Mouse (Mus musculus) heart, adult 2 months (tissue): Measurements from ENCODE around the gene She. TPM values are rescaled to one million over a fixed set of nuclear protein-coding genes. Genes with fewer than 3 reads are reported as not detected.
"Not testable (repeated sequence)": the region's sequence is repeated elsewhere in the genome, so short reads cannot be mapped to it uniquely, and the experiment has no call there.

ENCODE experiments used
- DNase-seq, 2 experiments: peaks; one replicate each; pipeline ENCODE4 v3.0.0; 2021
- H3K27ac ChIP-seq: fragments of 200-600 bp; 2 replicates; pipeline ENCODE4 v1.8.1; 2022
- H3K27me3 ChIP-seq: fragments of 200-500 bp; 2 replicates; pipeline ENCODE4 v1.6.1; 2012; ENCODE audit warnings: mild to moderate bottlenecking, low read length, inconsistent platforms, mixed read lengths; ENCODE audit not compliant: control insufficient read depth, insufficient read depth
- H3K36me3 ChIP-seq: fragments of 200-500 bp; 2 replicates; pipeline ENCODE4 v1.6.1; 2012; ENCODE audit warnings: low read length, inconsistent platforms; ENCODE audit not compliant: control insufficient read depth, insufficient read depth
- H3K4me1 ChIP-seq: fragments of 200-500 bp; 2 replicates; pipeline ENCODE4 v1.6.1; 2011; ENCODE audit warnings: low read length; ENCODE audit not compliant: control insufficient read depth, insufficient read depth
- H3K4me3 ChIP-seq: fragments of 200-600 bp; 2 replicates; pipeline ENCODE4 v1.8.1; 2022
- H3K79me2 ChIP-seq: fragments of 200-500 bp; replicated peaks from 2 replicates; pipeline ENCODE4 v1.6.1; 2012; ENCODE audit warnings: mild to moderate bottlenecking, inconsistent platforms, low read length, moderate library complexity, mixed read lengths; ENCODE audit not compliant: control insufficient read depth, insufficient read depth
- H3K9ac ChIP-seq: fragments of 200-500 bp; 2 replicates; pipeline ENCODE4 v1.6.1; 2012; ENCODE audit warnings: low read depth, mild to moderate bottlenecking, control low read depth, inconsistent platforms, low read length, mixed read lengths
- CTCF ChIP-seq: fragments of 200-600 bp; IDR thresholded peaks from 2 replicates; pipeline ENCODE4 v1.8.1; 2022; ENCODE audit warnings: antibody characterized with exemption, mild to moderate bottlenecking, moderate library complexity
- EP300 ChIP-seq: fragments of 200-500 bp; IDR thresholded peaks from 2 replicates; pipeline ENCODE4 v1.6.1; 2011; ENCODE audit warnings: low read depth, low read length, control low read depth; ENCODE audit not compliant: insufficient read depth
- POLR2A ChIP-seq: fragments of 200-500 bp; IDR thresholded peaks from 2 replicates; pipeline ENCODE4 v1.6.1; 2011; ENCODE audit warnings: mild to moderate bottlenecking, low read depth, low read length, control low read depth; ENCODE audit not compliant: insufficient read depth
- WGBS: fragments of 180-500 bp; shearing (Covaris S2); methylation state at CpG from one replicate; pipeline ENCODE4 v1.1.7; 2018; 5-methylcytosine and 5-hydroxymethylcytosine counted together
- intact Hi-C: fragments of 180-260 bp; cut with DNase I; formaldehyde crosslinking; loops from one replicate; pipeline ENCODE4 v1.15.1; 2025
- polyA plus RNA-seq: library from polyadenylated mRNA; depleted of rRNA; stranded (reverse); fragments of >200 nt; gene quantifications from 2 replicates; pipeline ENCODE4 v1.2.3, GENCODE M21; 2012
- total RNA-seq, 2 experiments: library from RNA; stranded (reverse); gene quantifications; 2 replicates each; pipeline ENCODE4 v1.2.3; 2021

Gene She
- total and polyA plus RNA-seq, 3 experiments = 3.4 to 13.3 (median 12.3) TPM

DNA sequence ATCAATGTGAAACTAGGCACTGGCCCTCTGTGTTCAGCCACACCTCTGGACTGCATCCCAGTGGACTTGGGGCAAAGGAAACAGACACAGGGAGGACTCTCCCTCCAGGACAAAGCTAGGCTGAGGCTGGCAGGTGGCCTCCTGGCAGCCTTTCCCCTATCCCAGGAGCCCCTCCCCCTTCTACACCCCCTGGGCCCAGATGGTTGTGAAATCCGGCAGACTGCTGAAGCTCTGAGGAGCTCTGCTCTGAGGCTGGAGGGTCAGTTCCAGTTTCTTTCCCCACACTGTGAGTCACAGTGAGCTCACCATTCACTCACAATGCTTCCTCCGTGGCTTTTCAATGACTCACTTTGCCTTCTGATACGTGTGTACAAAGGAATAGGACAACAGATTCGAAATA, 29.9 kb downstream of the She start:
- H3K4me3 ChIP-seq = no peak overlapping the region
- no peaks in the 10 kb centered on the region for H3K27me3 ChIP-seq
- 19% methylated on average over 4 of the region's 4 CpGs for WGBS
- peak overlapping the region; percentile 74 for H3K27ac ChIP-seq
- TF ChIP-seq POLR2A (no peak), EP300 (peak; percentile 64; the same call in 1 of the 2 replicates), CTCF (no peak)
- intact Hi-C loops = loop anchor here (2.0 kb wide), 1 partner anchor 52 kb away; the partner anchor contains the start of gene Il6ra
- H3K9ac ChIP-seq = no peak overlapping the region
- H3K79me2 ChIP-seq = no peaks in the 10 kb centered on the region
- DNase-seq = peak; percentile 86 to 88
- H3K4me1 ChIP-seq = peaks cover 19% of the 10 kb centered on the region
- H3K36me3 ChIP-seq = peaks cover 10% of the 10 kb centered on the region

DNA sequence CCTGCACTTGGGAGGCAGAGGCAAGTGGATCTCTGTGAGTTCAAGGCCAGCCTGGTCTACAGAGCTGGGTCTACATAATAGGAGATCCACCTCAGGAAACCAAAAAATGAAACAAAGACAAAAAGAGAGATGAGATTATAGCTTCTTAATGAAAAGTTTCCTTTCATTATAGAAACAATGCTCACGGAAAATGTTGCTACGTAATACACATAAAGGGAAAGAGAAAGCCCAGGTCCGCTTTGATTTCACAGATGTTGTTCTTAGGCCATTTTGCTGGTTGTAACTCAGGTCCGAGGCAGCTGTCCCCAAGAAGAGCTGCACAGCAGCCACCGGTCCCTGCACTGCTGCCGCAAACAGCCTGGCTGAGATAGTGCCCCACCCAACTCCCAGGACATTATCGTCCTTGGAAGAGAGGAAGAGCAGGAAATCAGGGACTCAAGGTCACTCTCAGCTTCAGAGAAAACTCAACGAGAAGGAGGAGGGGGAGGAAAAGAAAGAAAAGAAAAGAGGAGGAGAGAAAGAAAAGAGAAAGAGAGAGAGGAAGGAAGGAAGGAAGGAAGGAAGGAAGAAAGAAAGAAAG, 31.1 kb downstream of the She start:
- Histone ChIP-seq H3K9ac (no peak overlapping the region), H3K4me3 (no peak overlapping the region), H3K27ac (peak overlapping the region; percentile 74), H3K4me1 (peaks cover 19% of the 10 kb centered on the region), H3K79me2 (no peaks in the 10 kb centered on the region), H3K27me3 (no peaks in the 10 kb centered on the region), H3K36me3 (peaks cover 10% of the 10 kb centered on the region)
- intact Hi-C loops = no loop called here
- 43% methylated on average over 8 of the region's 8 CpGs for WGBS
- TF ChIP-seq POLR2A (no peak), EP300 (no peak), CTCF (no peak)
- no peak for DNase-seq

DNA sequence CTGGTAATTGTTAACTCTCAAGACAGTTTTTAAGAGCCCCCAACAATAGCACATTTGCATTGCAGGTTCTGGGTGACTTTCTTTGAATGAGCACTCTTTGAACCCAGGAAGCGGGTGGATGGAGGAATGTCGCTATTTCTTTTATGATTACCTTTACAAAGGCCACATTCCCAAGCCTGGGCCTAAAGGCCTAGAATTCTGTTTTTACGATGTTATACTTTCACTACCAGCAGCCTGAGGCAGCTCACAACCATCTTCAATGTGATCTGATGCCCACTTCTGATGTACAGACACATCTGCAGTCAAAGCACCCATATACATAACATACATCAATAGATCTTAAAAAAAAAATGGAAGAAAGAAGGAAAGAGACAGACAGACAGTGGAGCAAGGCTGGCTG, 32.1 kb downstream of the She start:
- H3K79me2 ChIP-seq, H3K4me3 ChIP-seq, DNase-seq, H3K27me3 ChIP-seq, H3K9ac ChIP-seq, intact Hi-C loops, H3K36me3 ChIP-seq: not testable (repeated sequence)
- H3K27ac ChIP-seq = peak overlapping the region; percentile 52
- H3K4me1 ChIP-seq = peaks cover 20% of the 10 kb centered on the region
- 86% methylated on average over 3 of the region's 3 CpGs for WGBS

DNA sequence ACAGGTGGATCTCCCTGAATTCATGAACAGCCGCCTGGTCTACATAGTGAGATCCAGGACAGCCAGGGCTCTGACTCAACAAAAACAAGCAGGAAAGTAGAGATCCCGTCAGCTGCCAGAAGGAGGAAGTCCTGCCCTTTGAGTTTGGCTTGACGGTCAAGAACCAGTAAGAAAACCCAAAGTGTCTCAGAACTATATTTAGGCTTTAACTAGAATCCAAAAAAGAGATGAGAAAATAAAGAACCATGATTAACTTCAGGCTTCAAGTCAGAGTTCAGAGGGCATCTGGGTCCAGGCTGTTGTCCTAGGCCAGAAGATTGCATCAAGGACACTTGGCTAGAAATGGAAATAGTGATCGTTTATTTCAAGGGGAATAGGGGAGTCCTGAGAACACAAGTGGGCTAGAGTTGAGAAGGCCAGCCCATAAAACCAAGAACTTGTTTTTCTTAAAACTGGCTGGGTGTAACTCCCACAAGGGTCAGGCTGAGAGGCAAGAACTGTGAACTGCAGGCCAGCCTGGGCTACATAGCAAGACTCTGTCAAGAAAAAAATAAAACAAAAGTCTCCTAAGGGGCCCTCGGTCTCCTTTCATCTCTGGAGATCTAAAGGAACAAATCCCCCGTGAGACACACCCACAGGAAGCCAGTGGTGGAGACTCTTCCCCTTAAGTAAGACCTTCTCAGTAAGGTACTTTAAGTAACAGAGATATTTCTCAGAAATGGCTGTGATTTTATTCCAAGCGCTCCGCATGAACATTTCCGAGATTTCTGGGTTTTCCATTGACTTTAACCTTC, 32.7 kb downstream of the She start:
- Histone ChIP-seq H3K79me2 (no peaks in the 10 kb centered on the region), H3K36me3 (peaks cover 8% of the 10 kb centered on the region), H3K27ac (peak overlapping the region; percentile 52), H3K27me3 (no peaks in the 10 kb centered on the region), H3K4me3 (no peak overlapping the region), H3K9ac (no peak overlapping the region), H3K4me1 (peaks cover 25% of the 10 kb centered on the region)
- intact Hi-C loops = no loop called here
- TF ChIP-seq EP300 (no peak), CTCF (peak; percentile 60), POLR2A (no peak)
- DNase-seq = peak; percentile 49 to 60
- 49% methylated on average over 9 of the region's 9 CpGs for WGBS

GRCm38 (mm10) chr3:89865020-89865419, 33.9 kb downstream of the She start:
- intact Hi-C loops = loop anchor here (5.0 kb wide), 1 partner anchor 97 kb away; the partner anchor contains the start of gene Atp8b2
- H3K79me2 ChIP-seq = no peaks in the 10 kb centered on the region
- 53% methylated on average over 6 of the region's 6 CpGs for WGBS
- H3K9ac ChIP-seq = no peak overlapping the region
- H3K4me1 ChIP-seq = peaks cover 27% of the 10 kb centered on the region
- TF ChIP-seq CTCF = no peak
- TF ChIP-seq POLR2A = no peak
- TF ChIP-seq EP300 = no peak
- no peaks in the 10 kb centered on the region for H3K27me3 ChIP-seq
- no peak for DNase-seq
- H3K4me3 ChIP-seq = no peak overlapping the region
- H3K27ac ChIP-seq = no peak overlapping the region
- peaks cover 8% of the 10 kb centered on the region for H3K36me3 ChIP-seq

DNA sequence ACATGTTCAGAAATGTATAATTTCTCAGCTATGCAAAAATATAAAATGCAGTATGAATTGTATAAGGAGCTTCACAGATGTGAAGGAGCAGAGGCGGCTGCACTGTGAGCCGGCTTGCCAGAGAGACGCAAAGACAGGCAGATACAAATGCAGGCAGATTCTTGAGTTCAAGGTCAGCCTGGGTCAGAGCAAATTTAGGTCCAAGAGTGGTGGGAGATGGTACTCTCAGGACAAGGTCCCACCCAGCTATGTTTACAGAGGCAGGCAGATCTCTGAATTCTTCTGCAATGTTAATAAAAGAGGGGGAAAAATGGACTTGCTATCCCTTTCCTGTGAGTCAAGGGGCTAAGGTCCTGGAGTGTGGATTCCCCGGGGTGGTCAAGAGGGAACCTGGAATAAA, 34.6 kb downstream of the She start:
- no peaks in the 10 kb centered on the region for H3K27me3 ChIP-seq
- no peaks in the 10 kb centered on the region for H3K79me2 ChIP-seq
- H3K27ac ChIP-seq = no peak overlapping the region
- DNase-seq = no peak
- H3K9ac ChIP-seq = no peak overlapping the region
- 86% methylated on average over 4 of the region's 4 CpGs for WGBS
- intact Hi-C loops = loop anchor here (5.0 kb wide), 1 partner anchor 97 kb away; the partner anchor contains the start of gene Atp8b2
- no peak overlapping the region for H3K4me3 ChIP-seq
- peaks cover 8% of the 10 kb centered on the region for H3K36me3 ChIP-seq
- H3K4me1 ChIP-seq = peaks cover 28% of the 10 kb centered on the region
- no peak for TF ChIP-seq EP300
- TF ChIP-seq CTCF = no peak
- no peak for TF ChIP-seq POLR2A
